Mouse (Mus musculus) cerebellum, postnatal 36 days (tissue): ENCODE measurements at regions not wholly inside any gene's neighbourhood (a gene's known extent, or its start where the extent isn't known, plus 50 kb on each side); places are given as distances from the start of the nearest gene placed in this dataset.

Source experiments
- DNase-seq, 2 experiments: peaks; one replicate each; pipeline ENCODE4 v3.0.0; 2021 to 2022; ENCODE audit warnings: mixed read lengths in 2 of 2

- no peak for DNase-seq
Observed at GRCm38 (mm10) chr1:60627786-60628453, 61.0 kb upstream of the Raph1 start.

- no peak for DNase-seq
Observed at GRCm38 (mm10) chr1:60627367-60627766, 60.5 kb upstream of the Raph1 start.

DNA sequence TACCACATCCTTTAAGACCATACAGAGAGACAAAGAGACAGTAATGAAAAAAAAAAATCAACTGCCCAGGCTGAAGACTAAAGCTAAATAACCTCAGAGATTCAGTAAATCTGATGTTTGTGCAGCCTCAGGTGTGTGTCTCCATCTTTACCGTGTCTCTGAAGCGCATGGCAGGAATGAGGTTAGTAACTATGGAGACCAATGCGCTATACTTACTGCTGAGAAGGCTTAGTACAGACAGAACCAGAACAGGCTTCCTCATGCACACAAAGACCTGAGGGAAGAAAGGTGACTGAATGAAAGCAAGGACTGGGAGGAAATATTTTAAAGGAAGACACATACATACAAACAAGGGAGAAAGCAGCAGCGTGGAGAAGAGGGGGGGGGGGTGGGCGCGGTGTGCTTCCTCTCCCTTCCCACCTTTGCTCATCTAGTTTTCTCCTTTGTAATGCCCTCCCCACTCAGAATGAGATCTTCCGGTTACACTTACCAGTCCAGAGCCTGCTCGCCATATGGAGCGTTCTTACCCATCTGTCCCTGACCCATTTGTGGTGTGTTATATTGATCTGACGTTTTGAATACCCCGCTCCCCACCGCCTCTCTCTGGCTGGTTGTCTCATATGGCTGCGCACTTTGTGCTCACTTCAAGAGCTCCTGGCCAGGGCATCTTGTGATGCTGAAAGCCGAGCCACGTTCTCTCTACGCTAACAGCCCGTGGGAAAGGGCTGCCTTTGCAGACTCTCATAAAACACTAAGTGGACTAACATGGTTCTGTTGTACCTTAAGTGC is 59.0 kb upstream of the Raph1 start:
- no peak for DNase-seq

DNA sequence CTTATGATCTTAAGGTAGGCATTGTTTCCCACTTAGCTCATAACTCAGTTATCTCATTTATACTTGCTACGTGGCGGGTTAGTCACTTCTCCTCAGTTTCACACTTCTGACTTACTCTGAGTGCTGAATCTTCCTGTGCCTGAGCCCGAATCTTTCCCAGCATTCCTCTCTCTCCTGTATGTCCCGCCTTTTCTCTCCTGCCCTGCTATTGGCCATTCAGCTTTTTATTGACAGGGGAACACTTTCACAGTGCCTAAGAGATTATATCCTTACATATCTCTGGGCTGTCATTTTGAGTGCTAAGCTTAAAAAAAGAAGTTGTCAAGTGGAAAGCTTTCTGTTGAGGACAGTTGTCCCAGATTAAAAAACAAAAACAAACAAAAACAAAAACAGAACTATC is 57.3 kb upstream of the Raph1 start:
- no peak for DNase-seq

- no peak for DNase-seq
Observed at GRCm38 (mm10) chr1:60623440-60624016, 56.6 kb upstream of the Raph1 start.

DNA sequence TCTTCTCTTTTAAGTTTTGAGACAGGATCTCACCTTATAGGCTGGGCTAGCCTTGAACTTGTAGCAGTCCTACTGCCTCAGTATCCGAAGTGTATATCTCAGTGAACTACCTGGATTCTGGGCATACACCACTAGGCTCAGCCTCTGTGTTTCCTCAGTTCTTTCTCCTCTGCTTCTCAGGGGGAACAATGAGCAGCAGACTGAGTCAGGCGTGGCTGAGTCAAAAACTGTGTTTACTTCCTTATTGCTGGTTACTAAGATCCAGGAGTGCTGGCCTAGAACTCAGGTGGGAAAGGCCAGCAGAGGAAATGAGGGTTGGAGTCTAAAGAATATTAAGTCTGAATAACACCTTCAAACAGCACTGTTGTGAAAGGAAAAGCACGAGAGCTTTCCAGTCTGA is 54.9 kb upstream of the Raph1 start:
- DNase-seq = no peak

DNA sequence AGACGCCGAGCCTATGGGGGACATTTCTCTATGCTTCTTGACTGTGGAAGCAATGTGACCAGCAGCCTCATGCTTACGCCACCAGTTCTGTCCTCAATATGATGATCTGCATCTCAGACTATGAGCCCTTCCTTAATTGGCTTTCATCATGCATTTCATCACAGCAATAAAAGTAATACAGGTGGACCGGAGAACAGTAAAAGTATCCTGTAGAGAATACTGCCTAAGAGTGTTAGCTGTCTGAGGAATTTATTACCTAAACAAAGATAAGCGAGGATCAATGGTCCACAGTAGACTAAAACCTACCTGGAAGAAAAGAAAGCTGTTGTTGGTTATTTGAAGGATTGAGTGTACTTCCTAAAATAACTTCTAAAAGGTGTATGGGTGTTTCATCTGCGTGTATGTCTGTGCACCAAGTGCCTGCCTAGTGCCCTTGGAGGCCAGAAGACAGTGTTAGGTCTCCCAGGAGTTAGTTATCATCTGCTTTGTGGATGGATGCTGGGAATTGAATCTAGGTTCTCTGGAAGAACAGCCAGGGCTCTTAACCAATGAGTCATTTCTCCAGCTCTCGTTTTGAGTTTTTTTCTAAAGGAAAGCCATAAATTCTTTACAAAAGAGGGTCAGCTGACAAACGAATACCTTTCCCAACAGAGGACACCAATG is 54.3 kb upstream of the Raph1 start:
- no peak for DNase-seq

GRCm38 (mm10) chr1:60618389-60618788 is 51.5 kb upstream of the Raph1 start:
- DNase-seq = no peak

- DNase-seq = no peak
Observed at GRCm38 (mm10) chr1:60616916-60617315, 50.0 kb upstream of the Raph1 start.
